Mouse (Mus musculus) megakaryocyte, embryonic 14.5 days (primary cell): ENCODE data around the gene Tmem178b.

Experiments
- FLI1 ChIP-seq: IDR thresholded peaks from 2 replicates; pipeline ENCODE4 v1.6.1; 2012; ENCODE audit warnings: low read length, inconsistent platforms, mixed read lengths
- GATA1 ChIP-seq: IDR thresholded peaks from 3 replicates; pipeline ENCODE4 v1.6.1; 2012; ENCODE audit warnings: mixed read lengths, low read length, inconsistent platforms, borderline replicate concordance

GRCm38 (mm10) chr6:40023592-40024335 is 150.7 kb downstream of the Tmem178b start:
- TF ChIP-seq GATA1 (no peak), FLI1 (no peak)
